Mouse (Mus musculus) induced T-regulatory cell, adult 2 months (primary cell): ENCODE results near the gene Aldh18a1.

ENCODE experiments used
- DNase-seq: peaks from one replicate; pipeline ENCODE4 v3.0.0-alpha.2; 2012; ENCODE audit warnings: low read depth

Gene Aldh18a1

GRCm38 (mm10) chr19:40526367-40527014 lies 61.8 kb downstream of the Aldh18a1 start:
- no peak for DNase-seq

DNA sequence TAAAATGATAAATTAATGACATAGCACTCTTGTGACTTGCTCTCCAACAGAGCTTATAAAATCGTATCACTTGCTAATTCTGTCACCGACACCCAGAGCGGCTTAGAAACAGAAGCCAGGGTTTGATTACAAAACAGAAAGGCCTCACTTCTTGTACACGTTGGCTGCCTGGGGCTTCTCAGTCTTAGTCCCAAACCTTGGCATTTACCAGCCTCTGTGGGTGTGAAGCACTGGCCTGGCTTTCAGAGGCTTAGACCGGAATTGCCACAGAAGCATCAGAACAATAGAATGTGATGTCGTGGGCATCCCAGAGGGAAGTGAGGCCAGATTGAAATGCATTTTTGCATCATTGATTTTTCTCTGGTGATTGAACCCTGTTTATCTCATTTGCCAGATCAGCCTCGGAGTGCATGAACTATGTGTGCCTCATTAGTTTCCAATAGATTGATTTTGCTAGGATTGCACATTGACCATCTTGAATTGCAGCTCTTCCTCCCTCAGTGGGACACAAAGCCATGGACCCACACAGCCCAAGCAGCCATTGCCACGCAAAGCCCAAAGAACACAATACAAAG lies 64.7 kb downstream of the Aldh18a1 start:
- DNase-seq: no peak

GRCm38 (mm10) chr19:40520403-40520802 lies 67.9 kb downstream of the Aldh18a1 start:
- no peak for DNase-seq

DNA sequence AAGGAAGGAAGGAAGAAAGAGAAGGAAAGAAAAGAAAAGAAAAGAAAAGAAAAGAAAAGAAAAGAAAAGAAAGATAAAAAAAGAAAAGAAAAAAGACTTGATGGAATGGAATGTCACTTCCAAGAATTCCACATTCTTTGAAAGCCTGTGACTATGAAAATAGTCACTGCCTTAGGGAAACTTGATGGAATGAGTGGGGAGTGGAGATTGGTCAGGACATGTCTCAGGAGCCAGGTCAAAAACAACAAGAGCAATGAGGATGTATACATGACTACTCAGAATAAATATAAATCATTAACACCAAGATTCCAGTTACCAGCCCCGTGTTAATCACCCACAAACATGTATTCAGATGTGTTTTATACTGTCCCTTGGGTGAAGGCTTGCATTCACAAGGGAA lies 69.6 kb downstream of the Aldh18a1 start:
- DNase-seq: no peak

DNA sequence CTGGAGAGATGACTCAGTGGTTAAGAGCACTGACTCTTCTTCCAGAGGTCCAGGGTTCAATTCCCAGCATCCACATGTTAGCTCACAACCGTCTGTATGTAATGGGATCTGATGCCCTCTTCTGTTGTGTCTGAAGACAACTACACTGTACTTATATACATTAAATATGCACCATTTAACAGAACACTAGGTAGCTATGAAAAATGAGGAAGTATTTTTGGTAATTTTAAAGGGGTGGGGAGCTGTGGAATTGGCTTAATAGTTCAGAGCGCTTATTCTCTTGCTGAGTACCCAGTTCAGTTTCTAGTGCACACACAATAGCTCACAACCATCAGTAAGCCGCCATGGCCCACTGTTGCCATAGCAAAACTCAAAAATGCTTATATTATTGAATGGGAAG lies 72.7 kb downstream of the Aldh18a1 start:
- no peak for DNase-seq

DNA sequence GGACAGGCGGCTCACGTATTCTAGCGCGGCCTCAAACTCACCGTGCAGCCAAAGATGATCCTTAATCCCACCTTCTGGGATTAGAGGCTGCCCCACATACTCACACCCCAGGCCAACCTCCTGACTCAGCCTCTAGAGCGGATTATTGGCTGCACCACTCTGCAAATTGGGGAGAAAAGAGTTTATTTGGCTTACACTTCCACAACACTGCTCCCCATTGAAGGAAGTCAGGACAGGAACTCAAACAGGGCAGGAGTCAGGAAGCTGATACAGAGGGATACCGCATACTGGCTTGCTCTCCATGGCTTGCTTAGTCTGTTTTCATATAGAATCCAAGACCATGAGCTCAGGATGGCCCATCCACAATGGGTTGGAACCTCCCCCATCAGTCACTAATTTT lies 73.9 kb downstream of the Aldh18a1 start:
- peak; percentile 15 for DNase-seq

DNA sequence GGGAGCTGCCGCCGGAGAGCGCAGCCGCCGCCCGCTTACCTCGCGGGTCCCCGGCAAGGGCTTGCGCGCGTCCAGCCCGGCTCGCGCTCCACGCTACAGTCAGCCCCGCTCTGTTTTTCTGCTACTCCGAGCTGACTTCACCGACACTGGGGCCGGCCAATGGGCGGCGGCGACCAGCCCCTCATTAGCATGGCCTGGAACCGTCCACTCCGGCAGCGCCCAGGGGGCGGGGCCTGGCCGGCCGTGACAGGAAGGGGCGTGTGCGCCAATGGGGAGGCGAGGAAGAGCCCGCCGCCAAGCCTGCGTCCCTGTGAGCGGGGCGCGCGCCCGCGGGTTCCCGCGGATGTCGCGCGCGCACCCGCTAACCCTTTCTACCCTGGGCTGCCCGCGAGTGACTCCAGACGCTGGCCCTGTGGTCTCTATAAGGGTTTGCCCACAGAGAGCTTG lies 74.6 kb downstream of the Aldh18a1 start, which contains the start of gene Sorbs1:
TSS of gene Sorbs1 (minus strand) at position 148 of the 447 bp plus-strand sequence.
- peak; percentile 97 for DNase-seq

- peak; percentile 70 for DNase-seq
Measured at GRCm38 (mm10) chr19:40512500-40513421, 75.5 kb downstream of the Aldh18a1 start.

DNA sequence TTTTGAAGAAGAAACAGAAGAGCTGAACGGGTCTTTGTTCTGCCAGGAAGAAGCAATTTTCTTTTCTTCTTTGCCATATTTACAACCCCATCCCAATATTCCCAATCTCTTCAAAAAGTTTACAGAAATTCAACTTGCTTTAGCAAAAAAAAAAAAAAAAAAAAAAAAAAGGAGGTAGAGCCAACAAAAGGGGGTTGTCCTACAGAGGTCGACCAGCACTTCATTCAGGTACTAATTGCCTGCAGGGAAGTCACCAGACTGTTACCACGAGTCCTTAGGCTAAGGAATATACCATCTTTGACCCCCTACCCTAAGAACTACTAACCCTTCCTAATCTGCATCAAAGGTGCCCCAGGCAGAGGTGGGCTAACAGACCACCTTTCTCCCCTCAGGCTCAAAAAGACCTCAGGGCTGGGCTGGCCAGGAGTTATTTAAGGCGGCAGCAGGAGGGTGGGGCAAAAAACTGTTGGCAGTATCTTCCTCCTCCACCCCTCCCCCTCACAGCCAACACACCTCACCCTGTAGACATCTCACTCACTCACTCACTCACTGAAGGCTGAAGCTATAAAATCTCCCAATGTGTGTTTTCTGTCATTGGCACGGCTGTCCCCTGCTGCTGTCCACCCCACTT lies 76.5 kb downstream of the Aldh18a1 start:
- peak; percentile 51 for DNase-seq

DNA sequence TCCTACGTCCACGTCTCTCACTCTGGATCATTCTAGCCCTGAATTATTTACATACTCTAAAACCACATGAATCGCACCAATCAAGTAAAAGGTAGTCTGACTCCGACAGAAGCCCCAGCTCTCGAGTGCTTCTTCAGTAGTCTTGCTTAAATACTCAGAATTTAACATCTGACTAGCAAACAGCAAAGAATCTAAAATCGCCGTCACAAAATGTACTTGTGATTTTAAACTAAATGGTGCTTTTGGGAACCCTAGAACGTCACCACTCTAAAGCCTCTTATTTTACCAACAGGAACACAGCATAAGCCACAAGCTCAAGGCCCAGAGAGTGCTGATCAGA lies 77.2 kb downstream of the Aldh18a1 start:
- DNase-seq: peak; percentile 9

DNA sequence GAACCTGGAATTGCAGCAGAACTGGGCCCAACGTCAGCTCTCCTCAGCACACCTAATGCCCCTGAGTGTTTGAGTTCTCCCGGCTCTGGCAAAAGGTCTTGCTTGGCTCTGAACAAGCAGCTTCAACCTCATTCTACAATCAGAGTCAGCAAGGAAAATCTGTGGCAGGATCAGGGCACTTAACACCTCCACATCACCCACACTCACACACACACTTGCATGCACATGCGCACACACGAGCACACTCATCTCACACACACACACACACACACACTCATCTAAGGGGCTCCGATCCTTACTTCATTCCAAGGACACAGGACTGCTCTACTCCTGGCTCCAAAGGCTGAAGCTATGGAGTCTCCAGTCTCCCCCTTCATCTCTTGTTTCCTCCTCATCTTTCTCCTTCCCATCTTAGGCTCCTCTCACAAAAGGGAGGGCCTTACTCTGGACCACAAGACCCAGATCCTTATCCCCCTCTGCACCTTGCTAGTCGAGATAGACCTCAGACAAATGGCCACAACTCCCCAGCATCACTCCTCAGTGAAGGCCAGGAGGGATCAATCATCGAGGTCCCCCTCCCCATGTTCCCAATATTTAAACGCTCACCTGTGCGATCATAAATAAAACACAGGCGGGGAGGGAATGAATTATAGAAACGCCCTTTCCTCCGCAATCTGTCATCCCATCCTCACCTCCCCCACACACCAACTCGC lies 77.7 kb downstream of the Aldh18a1 start:
- peak; percentile 6 for DNase-seq

GRCm38 (mm10) chr19:40509274-40509673 lies 79.0 kb downstream of the Aldh18a1 start:
- DNase-seq: peak; percentile 21

DNA sequence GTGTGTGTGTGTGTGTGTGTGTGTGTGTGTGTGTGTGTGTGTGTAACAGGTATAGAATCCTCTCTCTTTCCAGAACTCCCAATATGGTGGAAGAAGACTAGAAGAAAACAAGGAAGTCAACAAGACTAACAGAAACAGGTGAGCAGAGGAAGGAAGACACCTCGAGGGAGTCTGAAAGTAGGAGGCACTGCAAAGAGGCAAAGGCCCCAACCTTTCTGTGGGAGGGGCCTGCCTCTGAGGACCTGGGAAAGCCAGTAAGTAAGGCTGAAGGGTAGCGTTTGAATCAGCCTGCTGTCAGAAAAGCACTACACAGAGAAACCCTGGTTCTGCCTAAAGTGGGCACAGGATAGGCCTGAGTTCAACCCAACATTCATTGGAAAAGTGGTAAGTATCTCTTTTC lies 79.4 kb downstream of the Aldh18a1 start:
- DNase-seq: peak; percentile 56

DNA sequence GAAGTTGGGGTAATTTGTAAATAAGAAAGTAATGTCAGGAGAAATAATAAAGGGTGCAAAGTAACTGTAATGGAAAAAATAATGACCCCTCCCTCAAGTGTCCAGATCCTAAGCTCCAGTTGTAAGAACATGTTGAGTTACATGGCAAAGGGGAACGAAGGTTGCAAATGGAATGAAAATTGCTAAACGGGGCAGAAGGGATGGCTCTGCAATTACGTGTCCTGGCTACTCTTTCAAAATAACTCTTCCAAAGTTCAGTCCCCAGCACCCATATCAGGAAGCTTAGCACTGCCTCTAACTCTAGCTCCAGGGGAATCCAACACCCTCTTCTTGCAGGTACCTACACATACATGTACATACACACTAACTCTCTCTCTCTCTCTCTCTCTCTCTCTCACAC lies 81.3 kb downstream of the Aldh18a1 start:
- DNase-seq: no peak

GRCm38 (mm10) chr19:40504336-40504735 lies 83.9 kb downstream of the Aldh18a1 start:
- DNase-seq: no peak
